Mouse (Mus musculus) heart, adult 8-10 months (tissue): ENCODE data around the gene Gm11172. TPM values are rescaled to one million over a fixed set of nuclear protein-coding genes. Genes with fewer than 3 reads are reported as not detected.

Experiments
- total RNA-seq, 4 experiments: library from RNA; stranded (reverse); gene quantifications; 2 replicates each; pipeline ENCODE4 v1.2.4; 2022

Gene Gm11172
- total RNA-seq, 4 experiments from 2014 or later = not detected

Other genes starting within 250 kb of the Gm11172 start
- gene Socs1, start 27.4 kb upstream of the Gm11172 start, total RNA-seq = under 1 TPM; 0.32 to 0.41 (median 0.36) TPM
- not detected for gene Tnp2, start 24.3 kb upstream of the Gm11172 start, total RNA-seq
- not detected for gene Prm3, start 22.0 kb upstream of the Gm11172 start, total RNA-seq
- not detected for gene Prm2, start 16.8 kb upstream of the Gm11172 start, total RNA-seq
- gene Prm1, start 7.1 kb upstream of the Gm11172 start, total RNA-seq = not detected
- under 1 TPM; 0.29 to 0.41 (median 0.32) TPM for gene Rmi2, start 22.1 kb downstream of the Gm11172 start, total RNA-seq
- 10 to 100 TPM; 24.1 to 31.1 (median 28.1) TPM for gene Snn, start 248.0 kb downstream of the Gm11172 start, total RNA-seq